Mouse (Mus musculus): ENCODE measurements around the gene Mark4.

DNA sequence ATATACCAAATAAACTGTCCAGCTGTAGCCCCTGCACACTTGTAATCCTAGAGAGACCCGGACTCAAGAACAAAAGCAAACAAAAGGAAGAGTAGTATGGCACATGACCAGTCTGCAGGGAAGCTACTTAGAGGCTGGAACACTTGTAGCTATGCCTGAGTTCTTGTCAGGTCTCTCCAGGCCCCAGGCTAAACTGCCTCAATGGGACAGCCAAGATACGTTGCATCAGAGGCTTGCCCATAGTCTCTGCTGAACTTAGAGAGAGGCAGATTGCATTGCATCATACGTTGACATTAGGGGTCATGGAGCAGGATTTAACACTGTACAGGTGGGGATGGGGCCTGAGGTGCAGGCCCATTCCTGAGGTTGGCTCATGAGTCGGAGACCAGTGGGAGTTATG, 82.6 kb downstream of the Mark4 start:
- no peak for TF ChIP-seq CTCF (IDR thresholded peaks at IDR 0.05; ENCODE audit: insufficient read depth, low read length)
- TF ChIP-seq POLR2A (IDR thresholded peaks at IDR 0.05; ENCODE audit: borderline replicate concordance, extremely low read depth, low read depth, low read length) = no peak
